Mouse (Mus musculus) liver, postnatal 0 days (tissue): ENCODE measurements around the gene Cenpa.

ENCODE experiments used
- CTCF ChIP-seq: sonication (generic); IDR thresholded peaks from 2 replicates; pipeline ENCODE4 v1.5.1; 2016; ENCODE audit warnings: antibody characterized with exemption, low read depth
- EP300 ChIP-seq: IDR thresholded peaks from 2 replicates; pipeline ENCODE4 v1.6.1; 2016; ENCODE audit warnings: antibody characterized with exemption, low read depth, mild to moderate bottlenecking

DNA sequence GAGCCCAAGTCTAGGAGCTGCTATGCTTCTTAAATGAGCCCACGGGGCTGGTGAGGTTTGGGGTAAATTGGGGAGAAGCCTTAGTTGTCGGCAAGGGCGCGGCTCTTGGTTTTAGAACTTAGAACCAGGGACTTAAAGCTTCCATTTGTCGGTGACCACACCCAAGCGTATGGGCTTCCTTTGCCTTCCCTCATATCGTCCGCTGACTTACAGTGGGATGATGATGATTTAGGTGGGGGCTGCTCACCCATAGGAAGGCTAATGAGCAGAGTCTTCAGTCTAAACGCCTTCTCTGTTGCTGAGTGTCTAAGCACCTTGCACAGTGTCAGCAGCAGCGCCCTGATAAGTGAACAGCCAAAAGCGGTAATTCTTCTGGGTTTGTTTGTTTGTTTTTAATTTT, 47.1 kb downstream of the Cenpa start:
- TF ChIP-seq CTCF (no peak), EP300 (no peak)
